ENCODE assay signal across 8 mouse cellular contexts in genomic region chr15:89477091-89477491, GRCm38 (mm10). TPM values are rescaled to one million over a fixed set of nuclear protein-coding genes. Genes with fewer than 3 reads are reported as not detected.
DNase-seq lines count a peak whose midpoint lies in the region; TF ChIP-seq lines count a peak whose summit lies in the region.

Gene Arsa (minus strand): TSS chr15:89477425.

- no peaks in the 10 kb centered on the region for H3K9me3 ChIP-seq in embryonic facial prominence, embryonic 10.5 days

- DNase-seq in gastrocnemius, adult 2 months, result peak; percentile 33
- no peak for DNase-seq in gastrocnemius, postnatal 36 days
- no peak for DNase-seq in embryonic facial prominence, embryonic 10.5 days (ENCODE audit: low spot score)
- DNase-seq in heart, postnatal 10 days, result peak in 1 of 2 experiments; percentile 41
- DNase-seq in kidney, postnatal 4 days, result peak; percentile 46 to 62
- DNase-seq in lung, postnatal 10 days, result peak; percentile 44
- no peak for DNase-seq in gastrocnemius, postnatal 10 days
- DNase-seq in cerebellum, adult 18-20 months, result no peak

- H3K27me3 ChIP-seq in embryonic facial prominence, embryonic 10.5 days (replicated peaks; ENCODE audit: low read depth, poor library complexity, severe bottlenecking), result peaks cover 15% of the 10 kb centered on the region

- peaks cover 34% of the 10 kb centered on the region for H3K4me1 ChIP-seq in embryonic facial prominence, embryonic 10.5 days

- H3K36me3 ChIP-seq in embryonic facial prominence, embryonic 10.5 days (replicated peaks), result no peaks in the 10 kb centered on the region

- intact Hi-C loops in gastrocnemius, adult 2 months (cut with DNase I), result no loop called here
- intact Hi-C loops in gastrocnemius, postnatal 36 days (cut with DNase I), result no loop called here
- intact Hi-C loops in heart, postnatal 10 days (cut with DNase I), result loop anchor here (1.0 kb wide), 1 partner anchor 21 kb away; no protein-coding TSS in a partner anchor

- H3K4me3 ChIP-seq in gastrocnemius, adult 2 months, result peak within 1 kb of the TSS; percentile 73
- peak within 1 kb of the TSS; percentile 73 for H3K4me3 ChIP-seq in embryonic facial prominence, embryonic 10.5 days

- 26% methylated on average over 9 of the region's 9 CpGs for WGBS in embryonic facial prominence, embryonic 10.5 days

- TF ChIP-seq CTCF in gastrocnemius, adult 2 months (IDR thresholded peaks at IDR 0.05), result no peak

- peak within 1 kb of the TSS; percentile 90 for H3K27ac ChIP-seq in gastrocnemius, adult 2 months
- H3K27ac ChIP-seq in embryonic facial prominence, embryonic 10.5 days (replicated peaks), result peak within 1 kb of the TSS; percentile 85

RNA-seq across cellular contexts. Expression of gene Arsa, which starts in this region (rescaled TPM):
- 1 to 10 TPM; 3.0 to 4.6 TPM for total RNA-seq in gastrocnemius, adult 2 months (2021)
- total RNA-seq in gastrocnemius, postnatal 36 days (2021), result 1 to 10 TPM; 3.0 to 3.8 TPM
- polyA plus RNA-seq in embryonic facial prominence, embryonic 10.5 days (2016; fragmentation: Nextera tagmentation; extraction: Ambion mirVana), result 11.2 and 11.5 TPM in 2 replicates
- total RNA-seq in heart, postnatal 10 days (2021), result 10 to 100 TPM; 18.1 to 18.4 TPM
- 10 to 100 TPM in 1 of 2 experiments, 1 to 10 TPM in 1; 6.5 to 11.0 TPM for total RNA-seq in gastrocnemius, postnatal 10 days (2021)

Comparison
In these comparisons a context has a peak if more than half of its experiments do, and no peak if none do; other contexts are left out.
1. DNase-seq: peak in gastrocnemius, adult 2 months (single experiment), kidney, postnatal 4 days (2 of 2) and lung, postnatal 10 days (single experiment); none in gastrocnemius, postnatal 36 days (0 of 2), embryonic facial prominence, embryonic 10.5 days (single experiment), gastrocnemius, postnatal 10 days (single experiment) and cerebellum, adult 18-20 months (0 of 2).